Mouse (Mus musculus) forebrain, embryonic 13.5 days (tissue): ENCODE data around the gene Prpf40a. TPM values are rescaled to one million over a fixed set of nuclear protein-coding genes. Genes with fewer than 3 reads are reported as not detected.
A peak's percentile ranks its signal among the peaks of the same experiment; 100 is the strongest.

ENCODE experiments used
- ATAC-seq: fragments of 200-750 bp; cut with Nextera tagmentation; 2 replicates; pipeline ENCODE4 v1.8.0; 2017
- H3K27ac ChIP-seq: fragments of 300-500 bp; sonication (generic); 2 replicates; pipeline ENCODE4 v1.5.1; 2015; ENCODE audit warnings: inconsistent platforms, mild to moderate bottlenecking, moderate library complexity
- H3K27me3 ChIP-seq: fragments of 300-500 bp; sonication (generic); 2 replicates; pipeline ENCODE4 v1.6.1; 2015; ENCODE audit warnings: mild to moderate bottlenecking, inconsistent platforms
- H3K36me3 ChIP-seq: fragments of 300-500 bp; sonication (generic); 2 replicates; pipeline ENCODE4 v1.6.1; 2015; ENCODE audit warnings: mild to moderate bottlenecking, inconsistent platforms; ENCODE audit not compliant: poor library complexity, severe bottlenecking
- H3K4me1 ChIP-seq: fragments of 300-500 bp; sonication (generic); 2 replicates; pipeline ENCODE4 v1.6.1; 2015; ENCODE audit warnings: inconsistent platforms
- H3K4me2 ChIP-seq: fragments of 300-500 bp; sonication (generic); 2 replicates; pipeline ENCODE4 v1.6.1; 2015; ENCODE audit warnings: inconsistent platforms, mild to moderate bottlenecking, moderate library complexity
- H3K4me3 ChIP-seq: fragments of 300-500 bp; sonication (generic); 2 replicates; pipeline ENCODE4 v1.5.1; 2015; ENCODE audit warnings: mild to moderate bottlenecking, inconsistent platforms
- H3K9ac ChIP-seq: fragments of 300-500 bp; sonication (generic); 2 replicates; pipeline ENCODE4 v1.6.1; 2015; ENCODE audit warnings: mild to moderate bottlenecking, inconsistent platforms
- H3K9me3 ChIP-seq: fragments of 300-500 bp; sonication (generic); replicated peaks from 2 replicates; pipeline ENCODE4 v1.6.1; 2016; ENCODE audit warnings: inconsistent platforms
- WGBS: fragments of 180-500 bp; shearing (Covaris S2); methylation state at CpG from one replicate; pipeline ENCODE4 v1.1.7; 2015; 5-methylcytosine and 5-hydroxymethylcytosine counted together
- polyA plus RNA-seq: library from polyadenylated mRNA; unstranded; fragments of >200 nt; fragmentation: Nextera tagmentation; extraction: Ambion mirVana; gene quantifications from 2 replicates; pipeline ENCODE4 v1.2.1, GENCODE M21; 2015

The Prpf40a gene
- polyA plus RNA-seq, 1 experiment from 2014 or later = 179 TPM

- no peaks in the 10 kb centered on the region for H3K9me3 ChIP-seq
- H3K27ac ChIP-seq = no peak overlapping the region
- peaks cover 18% of the 10 kb centered on the region for H3K36me3 ChIP-seq
- no peaks in the 10 kb centered on the region for H3K27me3 ChIP-seq
- H3K9ac ChIP-seq = no peak overlapping the region
- H3K4me3 ChIP-seq = no peak overlapping the region
- no peak for ATAC-seq
- no peaks in the 10 kb centered on the region for H3K4me1 ChIP-seq
- H3K4me2 ChIP-seq = no peak overlapping the region
Observed at GRCm38 (mm10) chr2:53179876-53180275, 11.2 kb downstream of the Prpf40a start.

- H3K9ac ChIP-seq = no peak overlapping the region
- H3K27ac ChIP-seq = no peak overlapping the region
- 89% methylated on average over 3 of the region's 3 CpGs for whole genome bisulfite sequencing
- no peaks in the 10 kb centered on the region for H3K4me1 ChIP-seq
- H3K36me3 ChIP-seq = peaks cover 20% of the 10 kb centered on the region
- ATAC-seq = no peak
- H3K9me3 ChIP-seq = no peaks in the 10 kb centered on the region
- H3K27me3 ChIP-seq = no peaks in the 10 kb centered on the region
- no peak overlapping the region for H3K4me2 ChIP-seq
- no peak overlapping the region for H3K4me3 ChIP-seq
Observed at GRCm38 (mm10) chr2:53178966-53179365, 12.1 kb downstream of the Prpf40a start.

GRCm38 (mm10) chr2:53173966-53174365 is 17.1 kb downstream of the Prpf40a start:
- H3K4me1 ChIP-seq = no peaks in the 10 kb centered on the region
- no peak for ATAC-seq

GRCm38 (mm10) chr2:53146852-53147251 is 44.2 kb downstream of the Prpf40a start:
- H3K4me1 ChIP-seq = no peaks in the 10 kb centered on the region
- no peak for ATAC-seq
- no peaks in the 10 kb centered on the region for H3K27me3 ChIP-seq
- no peak overlapping the region for H3K27ac ChIP-seq
- H3K9me3 ChIP-seq = no peaks in the 10 kb centered on the region
- no peak overlapping the region for H3K4me2 ChIP-seq
- no peak overlapping the region for H3K9ac ChIP-seq
- H3K4me3 ChIP-seq = no peak overlapping the region
- H3K36me3 ChIP-seq = peaks cover 49% of the 10 kb centered on the region

More at GRCm38 (mm10) chr2:53173966-53174365, 17.1 kb downstream of the Prpf40a start:
- Histone ChIP-seq H3K9me3 (no peaks in the 10 kb centered on the region), H3K4me2 (no peak overlapping the region), H3K9ac (no peak overlapping the region), H3K27me3 (no peaks in the 10 kb centered on the region), H3K36me3 (peaks cover 25% of the 10 kb centered on the region), H3K27ac (no peak overlapping the region), H3K4me3 (no peak overlapping the region)

GRCm38 (mm10) chr2:53131567-53131966 is 59.5 kb downstream of the Prpf40a start:
- WGBS = 90% methylated on average over 9 of the region's 9 CpGs
- Histone ChIP-seq H3K9me3 (no peaks in the 10 kb centered on the region), H3K9ac (no peak overlapping the region), H3K4me2 (no peak overlapping the region), H3K27me3 (no peaks in the 10 kb centered on the region), H3K4me1 (no peaks in the 10 kb centered on the region), H3K36me3 (peaks cover 45% of the 10 kb centered on the region), H3K4me3 (no peak overlapping the region), H3K27ac (no peak overlapping the region)
- no peak for ATAC-seq

GRCm38 (mm10) chr2:53129070-53129469 is 62.0 kb downstream of the Prpf40a start:
- Histone ChIP-seq H3K9me3 (no peaks in the 10 kb centered on the region), H3K4me1 (no peaks in the 10 kb centered on the region), H3K4me2 (no peak overlapping the region), H3K36me3 (peaks cover 60% of the 10 kb centered on the region), H3K27me3 (no peaks in the 10 kb centered on the region), H3K27ac (no peak overlapping the region), H3K9ac (no peak overlapping the region), H3K4me3 (no peak overlapping the region)
- no peak for ATAC-seq
- 84% methylated on average over 6 of the region's 6 CpGs for whole genome bisulfite sequencing

- WGBS = 89% methylated on average over 3 of the region's 3 CpGs
- Histone ChIP-seq H3K9ac (no peak overlapping the region), H3K9me3 (no peaks in the 10 kb centered on the region), H3K27ac (no peak overlapping the region), H3K27me3 (no peaks in the 10 kb centered on the region), H3K4me1 (no peaks in the 10 kb centered on the region), H3K4me2 (no peak overlapping the region), H3K4me3 (no peak overlapping the region), H3K36me3 (peaks cover 62% of the 10 kb centered on the region)
- ATAC-seq = no peak
Observed at GRCm38 (mm10) chr2:53125998-53126397, 65.1 kb downstream of the Prpf40a start.

GRCm38 (mm10) chr2:53121797-53122196 is 69.3 kb downstream of the Prpf40a start:
- ATAC-seq = peak; percentile 32
- Histone ChIP-seq H3K27me3 (no peaks in the 10 kb centered on the region), H3K4me3 (no peak overlapping the region), H3K36me3 (peaks cover 67% of the 10 kb centered on the region), H3K4me2 (no peak overlapping the region), H3K9ac (no peak overlapping the region), H3K27ac (no peak overlapping the region), H3K9me3 (no peaks in the 10 kb centered on the region), H3K4me1 (no peaks in the 10 kb centered on the region)
- 74% methylated on average over 5 of the region's 5 CpGs for WGBS

- Histone ChIP-seq H3K4me2 (no peak overlapping the region), H3K27ac (no peak overlapping the region), H3K36me3 (peaks cover 74% of the 10 kb centered on the region), H3K27me3 (no peaks in the 10 kb centered on the region), H3K4me1 (no peaks in the 10 kb centered on the region), H3K9ac (no peak overlapping the region), H3K4me3 (no peak overlapping the region), H3K9me3 (no peaks in the 10 kb centered on the region)
- WGBS = 80% methylated on average over 5 of the region's 5 CpGs
- ATAC-seq = no peak
Observed at GRCm38 (mm10) chr2:53108547-53108946, 82.5 kb downstream of the Prpf40a start.

GRCm38 (mm10) chr2:53106472-53106871 is 84.6 kb downstream of the Prpf40a start:
- Histone ChIP-seq H3K36me3 (peaks cover 81% of the 10 kb centered on the region), H3K27ac (no peak overlapping the region), H3K4me3 (no peak overlapping the region), H3K9ac (no peak overlapping the region), H3K4me1 (no peaks in the 10 kb centered on the region), H3K27me3 (no peaks in the 10 kb centered on the region), H3K4me2 (no peak overlapping the region), H3K9me3 (no peaks in the 10 kb centered on the region)
- ATAC-seq = peak; percentile 26; the same call in 1 of the 2 replicates
- 93% methylated on average over 8 of the region's 8 CpGs for WGBS

- Histone ChIP-seq H3K27ac (no peak overlapping the region; the same call in 1 of the 2 replicates), H3K4me3 (no peak overlapping the region), H3K27me3 (no peaks in the 10 kb centered on the region), H3K4me2 (no peak overlapping the region), H3K9ac (no peak overlapping the region), H3K36me3 (peaks cover 82% of the 10 kb centered on the region), H3K9me3 (no peaks in the 10 kb centered on the region), H3K4me1 (no peaks in the 10 kb centered on the region)
- ATAC-seq = peak; percentile 95
- WGBS = 83% methylated on average over 7 of the region's 7 CpGs
Observed at GRCm38 (mm10) chr2:53106056-53106455, 85.0 kb downstream of the Prpf40a start.

GRCm38 (mm10) chr2:53105408-53105807 is 85.7 kb downstream of the Prpf40a start:
- no peaks in the 10 kb centered on the region for H3K9me3 ChIP-seq
- H3K27ac ChIP-seq = no peak overlapping the region; the same call in 1 of the 2 replicates
- no peaks in the 10 kb centered on the region for H3K27me3 ChIP-seq
- no peak overlapping the region for H3K9ac ChIP-seq
- WGBS = 95% methylated on average over 10 of the region's 10 CpGs
- peak; percentile 11; the same call in 1 of the 2 replicates for ATAC-seq
- H3K4me2 ChIP-seq = no peak overlapping the region
- H3K4me1 ChIP-seq = peaks cover 1% of the 10 kb centered on the region; the same call in 1 of the 2 replicates
- H3K4me3 ChIP-seq = no peak overlapping the region
- peaks cover 75% of the 10 kb centered on the region for H3K36me3 ChIP-seq

GRCm38 (mm10) chr2:53102901-53103300 is 88.2 kb downstream of the Prpf40a start:
- no peak overlapping the region for H3K4me3 ChIP-seq
- H3K9ac ChIP-seq = no peak overlapping the region
- no peak overlapping the region for H3K27ac ChIP-seq
- peaks cover 57% of the 10 kb centered on the region for H3K36me3 ChIP-seq
- H3K4me1 ChIP-seq = peaks cover 7% of the 10 kb centered on the region; the same call in 1 of the 2 replicates
- no peaks in the 10 kb centered on the region for H3K9me3 ChIP-seq
- no peak overlapping the region for H3K4me2 ChIP-seq
- no peaks in the 10 kb centered on the region for H3K27me3 ChIP-seq
- WGBS = 94% methylated on average over 2 of the region's 2 CpGs
- ATAC-seq = no peak
